Mouse (Mus musculus) spleen, postnatal 10 days (tissue): ENCODE data around the gene Sla2.
A peak's percentile ranks its signal among the peaks of the same experiment; 100 is the strongest.
"Not testable (repeated sequence)": the region's sequence is repeated elsewhere in the genome, so short reads cannot be mapped to it uniquely, and the experiment has no call there.

Source experiments
- DNase-seq, 2 experiments: peaks; one replicate each; pipeline ENCODE4 v3.0.0; 2021 to 2022; ENCODE audit warnings: low spot score in 2 of 2

The Sla2 gene

GRCm38 (mm10) chr2:156864481-156864880 lies 22.5 kb downstream of the Sla2 start:
- no peak for DNase-seq

- peak; percentile 36 to 63 for DNase-seq
Observed at GRCm38 (mm10) chr2:156863487-156864160, 23.4 kb downstream of the Sla2 start.

- peak; percentile 94 to 98 for DNase-seq
Observed at GRCm38 (mm10) chr2:156862772-156863486, 24.1 kb downstream of the Sla2 start, which contains the start of gene Rab5if. Gene Rab5if, plus strand, starts transcription at chr2:156863128.

GRCm38 (mm10) chr2:156862041-156862717 lies 24.8 kb downstream of the Sla2 start:
- peak; percentile 48 to 52 for DNase-seq

GRCm38 (mm10) chr2:156858671-156859070 lies 28.3 kb downstream of the Sla2 start:
- DNase-seq: no peak

- no peak for DNase-seq
Observed at GRCm38 (mm10) chr2:156857835-156858234, 29.2 kb downstream of the Sla2 start, which contains the start of gene 4930518I15Rik. Gene 4930518I15Rik, minus strand, starts transcription at chr2:156857946.

- DNase-seq: no peak
Observed at GRCm38 (mm10) chr2:156857385-156857791, 29.6 kb downstream of the Sla2 start.

GRCm38 (mm10) chr2:156856311-156856710 lies 30.7 kb downstream of the Sla2 start:
- DNase-seq: no peak

- DNase-seq: not testable (repeated sequence)
Observed at GRCm38 (mm10) chr2:156853999-156854771, 32.8 kb downstream of the Sla2 start.

- not testable (repeated sequence) for DNase-seq
Observed at GRCm38 (mm10) chr2:156853584-156853983, 33.4 kb downstream of the Sla2 start.

GRCm38 (mm10) chr2:156850505-156850904 lies 36.5 kb downstream of the Sla2 start:
- no peak for DNase-seq

- no peak for DNase-seq
Observed at GRCm38 (mm10) chr2:156848526-156849182, 38.3 kb downstream of the Sla2 start.

- no peak for DNase-seq
Observed at GRCm38 (mm10) chr2:156847653-156848052, 39.3 kb downstream of the Sla2 start.

- no peak for DNase-seq
Observed at GRCm38 (mm10) chr2:156844715-156845114, 42.3 kb downstream of the Sla2 start.

GRCm38 (mm10) chr2:156843331-156843730 lies 43.7 kb downstream of the Sla2 start:
- no peak for DNase-seq

- DNase-seq: no peak
Observed at GRCm38 (mm10) chr2:156842711-156843110, 44.3 kb downstream of the Sla2 start.

- peak in 1 of 2 experiments; percentile 68 for DNase-seq
Observed at GRCm38 (mm10) chr2:156841841-156842706, 44.9 kb downstream of the Sla2 start.

- peak; percentile 39 to 62 for DNase-seq
Observed at GRCm38 (mm10) chr2:156841028-156841840, 45.8 kb downstream of the Sla2 start.
